Mouse (Mus musculus): Measurements from ENCODE around the gene Stx19.

DNA sequence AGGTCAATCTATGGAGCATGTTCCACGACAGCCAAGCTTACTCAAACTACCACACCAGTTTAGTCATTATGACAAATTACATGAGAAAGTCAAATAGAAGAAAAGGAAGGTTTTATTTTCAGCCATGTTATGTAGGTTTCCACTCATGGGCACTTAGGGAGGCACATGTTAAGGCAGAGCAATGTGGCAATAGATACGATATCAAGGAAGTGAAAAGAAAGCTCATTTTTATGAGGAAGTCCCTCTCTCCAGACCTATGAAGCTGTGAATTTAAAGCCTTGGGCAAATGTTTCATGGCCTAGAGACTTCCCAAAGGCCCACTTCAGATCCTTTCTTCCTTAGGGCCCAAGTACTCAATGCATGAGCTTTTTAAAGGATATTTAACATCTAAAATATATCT lies 43.0 kb downstream of the Stx19 start:
- no peak for TF ChIP-seq POLR2A (IDR thresholded peaks at IDR 0.05; ENCODE audit: borderline replicate concordance, low read depth, low read length)
- TF ChIP-seq CTCF (IDR thresholded peaks at IDR 0.05; ENCODE audit: low read depth, low read length): no peak

All from bone marrow macrophage, adult 2 months (primary cell).